Mouse (Mus musculus) heart, adult 8-10 months (tissue): ENCODE measurements at regions not wholly inside any gene's neighbourhood (a gene's known extent, or its start where the extent isn't known, plus 50 kb on each side); places are given as distances from the start of the nearest gene placed in this dataset.

ENCODE experiments used
- DNase-seq: peaks from one replicate; pipeline ENCODE4 v3.0.0; 2022; ENCODE audit warnings: low spot score

GRCm38 (mm10) chr3:52510088-52510765 lies 242.1 kb downstream of the Foxo1 start:
- no peak for DNase-seq

GRCm38 (mm10) chr3:52503925-52504324 lies 235.8 kb downstream of the Foxo1 start:
- no peak for DNase-seq

GRCm38 (mm10) chr3:52502223-52502622 lies 234.1 kb downstream of the Foxo1 start:
- DNase-seq, result peak; percentile 50

DNA sequence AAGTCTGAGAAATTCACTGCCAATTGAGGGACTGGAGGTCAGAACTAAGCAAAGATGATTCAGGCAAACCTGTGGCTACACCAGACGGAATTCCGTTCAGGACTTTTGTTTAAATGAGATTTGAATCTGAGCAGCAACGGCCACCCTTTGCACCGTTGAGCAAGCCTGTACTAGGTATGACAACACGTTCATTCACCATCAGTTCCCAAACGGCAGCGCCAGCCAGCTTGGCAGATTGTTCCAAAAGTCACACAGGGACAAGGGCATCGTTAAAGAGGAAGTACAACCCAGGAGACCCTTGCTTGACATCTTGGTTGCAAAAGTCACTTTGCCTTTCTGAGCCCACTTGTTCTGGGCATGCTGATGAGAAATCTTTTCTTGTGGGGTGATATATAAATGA lies 233.5 kb downstream of the Foxo1 start:
- no peak for DNase-seq

DNA sequence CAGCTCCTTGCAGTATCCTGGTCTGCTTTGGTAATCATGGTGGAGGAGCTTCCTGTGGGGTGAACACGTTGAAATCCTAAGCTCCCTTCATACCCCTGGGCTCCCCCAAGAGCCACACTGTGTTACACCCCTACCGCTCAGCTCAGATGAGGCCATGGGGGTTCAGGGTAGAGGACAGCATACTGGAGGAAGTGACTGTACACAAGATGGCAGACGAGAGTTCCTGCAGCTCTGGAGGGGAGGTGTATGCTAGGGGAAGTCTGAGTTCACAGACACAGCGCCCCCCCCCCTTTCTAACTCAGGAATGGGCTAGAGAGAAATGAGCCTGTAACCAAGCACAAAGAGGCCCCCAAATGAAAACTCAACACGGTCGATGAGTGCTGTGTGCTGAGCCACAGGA lies 231.9 kb downstream of the Foxo1 start:
- DNase-seq, result no peak

GRCm38 (mm10) chr3:52499581-52499980 lies 231.4 kb downstream of the Foxo1 start:
- DNase-seq, result no peak

GRCm38 (mm10) chr3:52498506-52499228 lies 230.5 kb downstream of the Foxo1 start:
- DNase-seq, result no peak

GRCm38 (mm10) chr3:52496965-52497364 lies 228.8 kb downstream of the Foxo1 start:
- no peak for DNase-seq

DNA sequence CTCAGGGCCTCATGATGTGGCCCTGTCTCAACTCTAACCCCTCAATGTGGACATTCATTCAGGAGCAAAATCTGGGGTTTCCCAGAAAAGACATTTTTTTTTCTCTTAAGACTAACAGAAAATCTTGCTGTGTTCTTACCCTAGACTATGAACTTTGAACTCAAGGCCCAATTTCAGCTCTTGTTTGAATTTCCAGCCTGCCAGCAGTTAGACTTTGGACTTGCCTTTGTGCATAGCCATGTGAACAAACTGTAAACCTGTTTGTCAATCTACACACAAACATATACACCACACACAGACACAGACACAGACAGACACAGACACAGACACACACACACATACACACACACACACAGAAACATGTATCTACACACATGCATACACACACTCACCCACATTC lies 227.3 kb downstream of the Foxo1 start:
- DNase-seq, result no peak

DNA sequence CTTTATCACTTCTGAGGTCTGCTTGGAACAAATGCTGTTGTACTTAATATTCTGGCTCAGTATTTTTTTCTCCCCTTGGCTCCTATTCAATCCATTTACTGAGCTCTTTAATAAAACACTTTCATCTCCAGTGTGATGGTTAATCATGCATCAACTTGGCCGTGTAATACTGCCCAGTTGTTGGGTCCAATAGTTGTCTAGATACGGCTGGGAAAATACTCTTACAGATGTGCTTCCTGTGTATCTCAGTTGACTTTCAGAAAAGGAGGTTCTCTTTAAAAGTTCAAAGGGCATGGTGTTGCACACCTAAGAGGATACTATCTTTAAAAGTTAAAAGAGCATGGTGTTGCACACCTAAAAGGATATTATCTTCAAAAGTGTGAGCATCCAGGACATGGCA lies 226.8 kb downstream of the Foxo1 start:
- DNase-seq, result no peak

DNA sequence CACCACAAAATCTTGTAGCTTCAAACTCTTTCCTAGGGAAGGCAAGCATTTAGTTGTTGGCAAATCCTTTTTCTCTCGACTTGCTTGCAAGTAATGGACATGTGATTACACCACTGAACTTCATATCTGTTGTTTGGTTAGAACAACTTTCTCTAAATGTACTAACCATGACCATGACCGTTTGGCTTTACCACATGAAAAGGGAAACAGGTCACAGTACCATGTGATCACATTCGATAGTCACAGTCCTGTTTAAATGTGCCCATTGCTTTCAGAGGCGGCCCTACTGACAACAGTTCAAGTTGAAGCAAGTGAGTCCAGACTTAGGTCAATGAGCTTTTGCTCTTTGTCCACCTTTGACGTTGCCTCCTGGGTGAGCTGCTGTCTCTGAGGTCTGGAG lies 211.1 kb downstream of the Foxo1 start:
- no peak for DNase-seq

- DNase-seq, result no peak
Observed at GRCm38 (mm10) chr3:52469900-52470299, 201.8 kb downstream of the Foxo1 start.

DNA sequence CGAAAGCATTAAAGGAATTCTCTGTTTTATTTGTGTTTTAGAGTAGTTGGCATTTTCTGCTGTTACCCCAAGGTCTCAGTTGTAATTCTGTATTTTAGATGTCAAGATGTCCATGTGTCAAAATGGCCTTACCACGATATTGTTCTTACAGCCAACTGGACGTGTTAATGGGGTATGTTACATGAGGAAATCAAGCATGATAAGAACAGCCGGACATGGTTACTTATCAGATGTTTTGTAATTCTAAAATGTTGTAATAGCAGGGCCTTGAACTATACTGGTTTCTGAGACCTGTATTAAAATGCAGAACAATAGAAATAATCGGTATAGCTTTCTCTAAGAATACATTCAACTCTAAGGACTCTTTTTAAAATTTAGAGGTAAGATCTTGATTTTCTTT lies 201.3 kb downstream of the Foxo1 start:
- no peak for DNase-seq

- DNase-seq, result no peak
Observed at GRCm38 (mm10) chr3:52468326-52468725, 200.2 kb downstream of the Foxo1 start.

DNA sequence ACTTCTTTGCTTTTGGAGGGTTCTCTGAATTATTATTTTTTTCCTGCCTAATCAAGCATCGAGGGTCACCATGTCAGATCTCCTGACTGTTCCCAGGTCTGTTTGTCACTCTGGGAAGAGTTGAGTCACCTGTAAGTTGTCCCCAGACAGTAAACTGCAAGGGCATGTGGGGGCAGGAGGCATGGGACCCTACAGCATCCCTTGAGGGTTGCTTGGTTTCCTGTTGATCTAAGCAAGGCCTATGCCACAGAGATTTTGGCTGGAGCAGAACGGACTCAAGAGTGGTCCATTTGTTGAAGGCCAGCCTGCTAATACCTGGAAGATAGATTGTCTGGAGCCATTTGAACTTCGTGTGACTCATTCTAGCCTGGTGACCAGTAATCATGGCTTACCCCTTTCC lies 199.7 kb downstream of the Foxo1 start:
- DNase-seq, result no peak

GRCm38 (mm10) chr3:52466984-52467565 lies 198.9 kb downstream of the Foxo1 start:
- DNase-seq, result no peak

- no peak for DNase-seq
Observed at GRCm38 (mm10) chr3:52466571-52466970, 198.4 kb downstream of the Foxo1 start.

- no peak for DNase-seq
Observed at GRCm38 (mm10) chr3:52463911-52464310, 195.8 kb downstream of the Foxo1 start.

DNA sequence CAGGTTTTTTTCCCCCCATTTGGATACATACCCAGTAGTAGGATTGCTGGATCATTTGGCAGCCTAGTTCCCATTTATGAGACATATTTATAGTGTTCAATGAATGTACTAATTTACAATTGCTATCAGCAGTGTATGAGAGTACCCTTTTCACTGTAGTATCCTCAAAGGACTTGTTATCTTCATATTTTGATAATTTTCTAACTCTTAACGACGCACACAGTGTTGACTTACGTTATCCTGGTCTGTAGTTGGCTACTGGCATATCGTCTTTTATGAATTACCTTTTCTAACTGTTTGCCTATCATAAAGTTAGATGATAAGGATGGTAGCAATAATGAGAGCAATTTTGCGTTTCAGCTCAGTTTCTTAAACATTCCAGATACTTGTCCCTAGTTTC lies 186.8 kb downstream of the Foxo1 start:
- DNase-seq, result no peak

DNA sequence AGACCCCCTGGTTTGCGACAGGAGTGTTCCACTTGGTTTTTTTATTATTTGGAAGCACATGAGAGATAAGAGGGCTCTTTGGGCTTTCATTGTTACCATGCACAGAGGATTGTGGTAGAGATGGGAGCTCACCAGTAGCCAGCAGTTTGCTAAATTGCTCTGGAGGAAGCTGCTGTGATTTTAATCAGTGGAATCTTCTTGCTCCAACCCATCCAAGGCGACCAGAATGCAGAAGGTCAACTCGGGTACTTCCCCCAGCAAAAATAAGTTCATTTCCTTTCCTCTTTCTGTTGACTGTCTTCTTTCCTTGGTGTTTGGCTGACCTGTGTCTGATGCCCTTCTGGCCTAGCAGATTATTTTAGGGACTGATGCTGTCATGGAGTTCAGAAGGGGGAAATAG lies 184.9 kb downstream of the Foxo1 start:
- peak; percentile 10 for DNase-seq

- peak; percentile 90 for DNase-seq
Observed at GRCm38 (mm10) chr3:52452345-52452744, 184.2 kb downstream of the Foxo1 start.

GRCm38 (mm10) chr3:52446991-52447390 lies 178.9 kb downstream of the Foxo1 start:
- DNase-seq, result no peak

DNA sequence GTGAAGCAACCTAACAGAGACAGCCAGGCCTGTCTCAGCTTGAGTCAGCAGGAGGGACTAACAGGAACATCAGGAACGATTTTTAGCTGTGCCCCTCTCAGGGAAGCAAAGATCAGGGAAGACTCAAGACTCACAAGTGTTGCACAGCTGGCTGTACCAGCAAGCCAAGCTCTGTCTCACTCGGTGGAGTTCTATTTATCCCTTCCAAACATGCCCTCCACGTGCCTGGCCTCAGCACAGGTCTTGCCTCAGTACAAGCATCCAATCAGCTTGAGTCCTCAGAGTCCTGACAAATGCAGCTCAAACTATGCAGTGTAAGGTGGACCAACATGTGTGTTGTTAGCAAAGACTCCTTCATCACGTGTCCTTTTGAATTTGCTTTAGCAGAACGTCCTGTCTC lies 178.4 kb downstream of the Foxo1 start:
- DNase-seq, result no peak
